Mouse (Mus musculus) midbrain, postnatal 0 days (tissue): ENCODE results near the gene Rnf13. TPM values are rescaled to one million over a fixed set of nuclear protein-coding genes. Genes with fewer than 3 reads are reported as not detected.
"Not testable (repeated sequence)": the region's sequence is repeated elsewhere in the genome, so short reads cannot be mapped to it uniquely, and the experiment has no call there.

ENCODE experiments used
- ATAC-seq: fragments of 200-750 bp; cut with Nextera tagmentation; 2 replicates; pipeline ENCODE4 v1.8.0; 2017; ENCODE audit warnings: moderate number of reproducible peaks, mild to moderate bottlenecking, moderate TSS enrichment, moderate library complexity; ENCODE audit not compliant: low FRiP score
- DNase-seq: peaks from one replicate; pipeline ENCODE4 v3.0.0-alpha.2; 2015; ENCODE audit warnings: low spot score
- H3K27ac ChIP-seq: fragments of 300-500 bp; sonication (generic); 2 replicates; pipeline ENCODE4 v1.5.1; 2014; ENCODE audit warnings: low read depth, mild to moderate bottlenecking, low read length, mixed read lengths
- H3K27me3 ChIP-seq: fragments of 300-500 bp; sonication (generic); 2 replicates; pipeline ENCODE4 v1.6.1; 2014; ENCODE audit warnings: low read length, control low read depth, mixed read lengths; ENCODE audit not compliant: insufficient read depth
- H3K36me3 ChIP-seq: fragments of 300-500 bp; sonication (generic); 2 replicates; pipeline ENCODE4 v1.6.1; 2014; ENCODE audit warnings: low read length, control low read depth, mixed read lengths; ENCODE audit not compliant: insufficient read depth
- H3K4me1 ChIP-seq: fragments of 300-500 bp; sonication (generic); 2 replicates; pipeline ENCODE4 v1.6.1; 2014; ENCODE audit warnings: mild to moderate bottlenecking, control low read depth, antibody characterized with exemption, low read length, mixed read lengths; ENCODE audit not compliant: insufficient read depth
- H3K4me2 ChIP-seq: fragments of 300-500 bp; sonication (generic); 2 replicates; pipeline ENCODE4 v1.6.1; 2014; ENCODE audit warnings: low read depth, mild to moderate bottlenecking, low read length, mixed read lengths; ENCODE audit not compliant: poor library complexity, severe bottlenecking
- H3K4me3 ChIP-seq: fragments of 300-500 bp; sonication (generic); 2 replicates; pipeline ENCODE4 v1.5.1; 2014; ENCODE audit warnings: low read depth, mild to moderate bottlenecking, low read length, moderate library complexity
- H3K9ac ChIP-seq: fragments of 300-500 bp; sonication (generic); replicated peaks from 2 replicates; pipeline ENCODE4 v1.6.1; 2014; ENCODE audit warnings: mild to moderate bottlenecking, low read length, moderate library complexity, mixed read lengths; ENCODE audit not compliant: poor library complexity, severe bottlenecking
- H3K9me3 ChIP-seq: fragments of 300-500 bp; sonication (generic); 2 replicates; pipeline ENCODE4 v1.6.1; 2016; ENCODE audit warnings: low read length, control low read depth
- CTCF ChIP-seq: IDR thresholded peaks from 2 replicates; pipeline ENCODE4 v1.5.1; 2016; ENCODE audit warnings: antibody characterized with exemption, mild to moderate bottlenecking
- WGBS: fragments of 180-500 bp; shearing (Covaris S2); extraction: QIAGEN DNeasy Blood & Tissue Kit; methylation state at CpG from one replicate; pipeline ENCODE4 v1.1.7; 2014; 5-methylcytosine and 5-hydroxymethylcytosine counted together
- polyA plus RNA-seq: library from polyadenylated mRNA; unstranded; fragments of >200 nt; fragmentation: Nextera tagmentation; extraction: Ambion mirVana; gene quantifications from 2 replicates; pipeline ENCODE4 v1.2.1, GENCODE M21; 2015
- total RNA-seq: library from RNA; depleted of rRNA; stranded (reverse); fragments of >200 nt; gene quantifications from 2 replicates; pipeline ENCODE4 v1.2.3, GENCODE M21; 2014

The Rnf13 gene
- total and polyA plus RNA-seq, 2 experiments from 2014 or later = 56.2 to 88.2 TPM

- no peak for TF ChIP-seq CTCF
- no peak for DNase-seq
- no peak overlapping the region for H3K9ac ChIP-seq
- H3K4me1 ChIP-seq = no peaks in the 10 kb centered on the region
- H3K27ac ChIP-seq = no peak overlapping the region
- no peak for ATAC-seq
- 75% methylated on average over 7 of the region's 7 CpGs for WGBS
- no peak overlapping the region for H3K4me2 ChIP-seq
- no peaks in the 10 kb centered on the region for H3K9me3 ChIP-seq
- no peaks in the 10 kb centered on the region for H3K27me3 ChIP-seq
- no peak overlapping the region for H3K4me3 ChIP-seq
- H3K36me3 ChIP-seq = no peaks in the 10 kb centered on the region
These were observed 53.4 kb downstream of the Rnf13 start for GRCm38 (mm10) chr3:57789005-57789962.

- TF ChIP-seq CTCF = no peak
- DNase-seq (no peak), ATAC-seq (no peak)
- Histone ChIP-seq H3K4me1 (no peaks in the 10 kb centered on the region), H3K9ac (no peak overlapping the region), H3K27me3 (no peaks in the 10 kb centered on the region), H3K36me3 (no peaks in the 10 kb centered on the region), H3K4me3 (no peak overlapping the region), H3K27ac (no peak overlapping the region), H3K4me2 (no peak overlapping the region), H3K9me3 (no peaks in the 10 kb centered on the region)
- WGBS = 29% methylated on average over 3 of the region's 3 CpGs
These were observed 55.2 kb downstream of the Rnf13 start for GRCm38 (mm10) chr3:57791104-57791503.

GRCm38 (mm10) chr3:57795071-57795470, 59.2 kb downstream of the Rnf13 start:
- H3K9ac ChIP-seq, H3K27ac ChIP-seq, H3K4me1 ChIP-seq, H3K36me3 ChIP-seq, ATAC-seq, DNase-seq, H3K4me2 ChIP-seq, H3K27me3 ChIP-seq, H3K9me3 ChIP-seq, H3K4me3 ChIP-seq: not testable (repeated sequence)
- WGBS = 27% methylated on average over 6 of the region's 6 CpGs

- H3K27me3 ChIP-seq = no peaks in the 10 kb centered on the region
- H3K4me2 ChIP-seq = no peak overlapping the region
- 80% methylated on average over 6 of the region's 6 CpGs for WGBS
- H3K4me1 ChIP-seq = no peaks in the 10 kb centered on the region
- peak; percentile 65 for DNase-seq
- TF ChIP-seq CTCF = peak; percentile 82
- H3K4me3 ChIP-seq = no peak overlapping the region
- no peak overlapping the region for H3K27ac ChIP-seq
- no peak overlapping the region for H3K9ac ChIP-seq
- no peaks in the 10 kb centered on the region for H3K36me3 ChIP-seq
- peak; percentile 49; the same call in 1 of the 2 replicates for ATAC-seq
- H3K9me3 ChIP-seq = no peaks in the 10 kb centered on the region
These were observed 79.6 kb downstream of the Rnf13 start for GRCm38 (mm10) chr3:57815447-57815846.

GRCm38 (mm10) chr3:57825866-57826265, 90.0 kb downstream of the Rnf13 start:
- Histone ChIP-seq H3K4me2 (no peak overlapping the region), H3K27ac (no peak overlapping the region), H3K4me1 (no peaks in the 10 kb centered on the region), H3K9me3 (no peaks in the 10 kb centered on the region), H3K27me3 (no peaks in the 10 kb centered on the region), H3K36me3 (peaks cover 6% of the 10 kb centered on the region; the same call in 1 of the 2 replicates), H3K4me3 (no peak overlapping the region), H3K9ac (no peak overlapping the region)
- 85% methylated on average over 3 of the region's 3 CpGs for WGBS
- no peak for TF ChIP-seq CTCF
- ATAC-seq (no peak), DNase-seq (no peak)

- Histone ChIP-seq H3K36me3 (peaks cover 2% of the 10 kb centered on the region; the same call in 1 of the 2 replicates), H3K9ac (no peak overlapping the region), H3K4me1 (no peaks in the 10 kb centered on the region), H3K27me3 (no peaks in the 10 kb centered on the region), H3K9me3 (no peaks in the 10 kb centered on the region), H3K4me3 (no peak overlapping the region), H3K4me2 (no peak overlapping the region), H3K27ac (no peak overlapping the region)
- DNase-seq (no peak), ATAC-seq (no peak)
- 92% methylated on average over 11 of the region's 11 CpGs for WGBS
- no peak for TF ChIP-seq CTCF
These were observed 97.7 kb downstream of the Rnf13 start for GRCm38 (mm10) chr3:57833585-57833984.
